Mouse (Mus musculus) forebrain, postnatal 0 days (tissue): ENCODE measurements around the gene Abcc2. TPM values are rescaled to one million over a fixed set of nuclear protein-coding genes. Genes with fewer than 3 reads are reported as not detected.

Source experiments
- ATAC-seq: fragments of 200-750 bp; cut with Nextera tagmentation; 2 replicates; pipeline ENCODE4 v1.8.0; 2017; ENCODE audit warnings: mild to moderate bottlenecking, moderate library complexity
- DNase-seq: peaks from one replicate; pipeline ENCODE4 v3.0.0-alpha.2; 2015
- H3K27ac ChIP-seq: fragments of 300-500 bp; sonication (generic); 2 replicates; pipeline ENCODE4 v1.5.1; 2014; ENCODE audit warnings: low read depth, mild to moderate bottlenecking, antibody characterized with exemption, low read length, moderate library complexity, mixed read lengths
- H3K27me3 ChIP-seq: fragments of 300-500 bp; sonication (generic); 2 replicates; pipeline ENCODE4 v1.6.1; 2014; ENCODE audit warnings: mild to moderate bottlenecking, low read length, mixed read lengths; ENCODE audit not compliant: insufficient read depth
- H3K36me3 ChIP-seq: fragments of 300-500 bp; sonication (generic); 2 replicates; pipeline ENCODE4 v1.6.1; 2014; ENCODE audit warnings: mild to moderate bottlenecking, moderate library complexity; ENCODE audit not compliant: insufficient read depth
- H3K4me1 ChIP-seq: fragments of 300-500 bp; sonication (generic); 2 replicates; pipeline ENCODE4 v1.6.1; 2014; ENCODE audit warnings: antibody characterized with exemption; ENCODE audit not compliant: insufficient read depth
- H3K4me2 ChIP-seq: fragments of 300-500 bp; sonication (generic); 2 replicates; pipeline ENCODE4 v1.6.1; 2014; ENCODE audit warnings: low read depth, mild to moderate bottlenecking, moderate library complexity
- H3K4me3 ChIP-seq: fragments of 300-500 bp; sonication (generic); 2 replicates; pipeline ENCODE4 v1.5.1; 2014; ENCODE audit warnings: low read depth, low read length, mixed read lengths
- H3K9ac ChIP-seq: fragments of 300-500 bp; sonication (generic); 2 replicates; pipeline ENCODE4 v1.6.1; 2014; ENCODE audit warnings: mild to moderate bottlenecking
- H3K9me3 ChIP-seq: fragments of 300-500 bp; sonication (generic); 2 replicates; pipeline ENCODE4 v1.6.1; 2016; ENCODE audit warnings: low read length
- CTCF ChIP-seq: sonication (generic); IDR thresholded peaks from 2 replicates; pipeline ENCODE4 v1.5.1; 2016; ENCODE audit warnings: antibody characterized with exemption, control low read depth, low read depth
- WGBS: fragments of 180-500 bp; shearing (Covaris S2); extraction: QIAGEN DNeasy Blood & Tissue Kit; methylation state at CpG from one replicate; pipeline ENCODE4 v1.1.7; 2014; 5-methylcytosine and 5-hydroxymethylcytosine counted together
- polyA plus RNA-seq: library from polyadenylated mRNA; unstranded; fragments of >200 nt; fragmentation: Nextera tagmentation; extraction: Ambion mirVana; gene quantifications from 2 replicates; pipeline ENCODE4 v1.2.1, GENCODE M21; 2015
- total RNA-seq: library from RNA; depleted of rRNA; stranded (reverse); fragments of >200 nt; gene quantifications from 2 replicates; pipeline ENCODE4 v1.2.3, GENCODE M21; 2014; rRNA removed

The Abcc2 gene
- total RNA-seq (0.15 TPM in 1 of 2 replicates, not detected in the other), polyA plus RNA-seq (0.02 and 0.03 TPM in 2 replicates)

DNA sequence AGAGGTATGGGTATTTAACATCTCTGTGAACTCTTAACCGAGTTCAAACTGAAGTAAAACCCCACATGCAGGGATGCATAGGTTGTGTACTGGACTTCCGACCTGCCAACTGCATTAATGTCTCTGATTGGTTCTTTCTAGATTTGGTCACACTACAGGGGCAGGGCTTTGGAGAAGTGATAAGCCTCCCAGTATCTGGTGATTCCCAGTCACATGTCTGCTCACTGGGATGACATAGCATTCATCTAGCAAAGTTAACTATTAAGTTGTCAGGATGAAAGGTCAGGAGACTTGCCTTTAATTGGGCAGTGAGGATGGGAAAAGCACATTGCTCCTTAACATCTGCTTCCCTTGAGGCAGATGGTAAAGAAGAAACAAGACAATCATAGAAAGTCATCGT lies at the start of gene Abcc2:
Gene Abcc2 (plus strand): TSS at position 213 of the 400 bp plus-strand sequence.
- no peak within 1 kb of the TSS for H3K9ac ChIP-seq
- no peaks in the 10 kb centered on the region for H3K9me3 ChIP-seq
- no peak within 1 kb of the TSS for H3K27ac ChIP-seq
- H3K4me3 ChIP-seq: no peak within 1 kb of the TSS
- ATAC-seq: no peak
- DNase-seq: no peak
- no peaks in the 10 kb centered on the region for H3K36me3 ChIP-seq
- 85% methylated on average over 3 of the region's 3 CpGs for WGBS
- no peak within 1 kb of the TSS for H3K4me2 ChIP-seq
- TF ChIP-seq CTCF: no peak
- H3K27me3 ChIP-seq: no peaks in the 10 kb centered on the region
- no peaks in the 10 kb centered on the region for H3K4me1 ChIP-seq

GRCm38 (mm10) chr19:43738409-43738808 lies 43.6 kb upstream of the Abcc2 start:
- Histone ChIP-seq H3K9ac (no peak overlapping the region), H3K27me3 (no peaks in the 10 kb centered on the region), H3K4me1 (no peaks in the 10 kb centered on the region), H3K36me3 (peaks cover 84% of the 10 kb centered on the region), H3K27ac (no peak overlapping the region), H3K4me3 (no peak overlapping the region), H3K4me2 (no peak overlapping the region), H3K9me3 (no peaks in the 10 kb centered on the region)
- no peak for DNase-seq
- WGBS: 97% methylated on average over 10 of the region's 10 CpGs
- TF ChIP-seq CTCF: no peak
- ATAC-seq: no peak

DNA sequence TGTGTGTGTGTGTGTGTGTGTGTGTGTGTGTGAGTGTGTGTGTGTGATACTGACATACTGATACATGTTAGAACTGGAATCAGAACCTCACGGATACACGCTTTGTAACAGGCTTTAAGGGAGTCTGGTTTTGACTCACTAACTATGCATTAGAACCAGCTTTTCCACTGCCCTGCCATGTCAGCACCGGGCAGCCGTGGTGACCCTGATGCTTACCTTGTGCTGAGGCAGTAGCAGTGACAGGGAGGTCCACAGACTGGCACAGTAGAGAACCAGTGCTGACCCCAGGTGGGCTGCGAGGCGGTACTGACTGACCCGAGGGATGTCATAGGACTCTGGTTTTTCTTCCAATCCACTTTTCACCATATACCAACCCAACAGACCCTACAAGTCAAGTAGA lies 38.6 kb upstream of the Abcc2 start:
- no peaks in the 10 kb centered on the region for H3K4me1 ChIP-seq
- no peak for DNase-seq
- no peak for TF ChIP-seq CTCF
- no peak overlapping the region for H3K4me3 ChIP-seq
- no peak for ATAC-seq
- H3K27me3 ChIP-seq: no peaks in the 10 kb centered on the region
- no peak overlapping the region for H3K27ac ChIP-seq
- H3K9me3 ChIP-seq: no peaks in the 10 kb centered on the region
- H3K9ac ChIP-seq: no peak overlapping the region
- 96% methylated on average over 7 of the region's 7 CpGs for WGBS
- no peak overlapping the region for H3K4me2 ChIP-seq
- peaks cover 79% of the 10 kb centered on the region for H3K36me3 ChIP-seq

DNA sequence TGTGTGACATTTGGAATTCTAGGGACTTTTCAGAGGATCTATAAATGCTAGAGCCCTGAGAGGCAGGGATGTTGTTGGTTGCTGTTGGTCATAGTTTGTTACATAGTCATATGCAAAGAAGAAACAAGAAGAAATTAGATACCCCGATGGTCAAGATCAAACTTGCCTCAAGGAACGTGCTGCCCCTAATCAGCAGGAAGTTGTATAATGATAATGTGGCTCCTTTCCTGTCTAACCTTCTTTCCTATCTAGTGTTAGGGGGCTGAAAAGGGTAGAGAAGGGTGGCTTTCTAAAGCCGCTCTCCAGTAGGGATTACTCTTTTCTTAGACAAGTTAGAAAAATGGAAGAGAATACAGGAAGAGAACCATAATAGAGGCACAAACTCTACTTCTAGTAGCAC lies 36.3 kb upstream of the Abcc2 start:
- Histone ChIP-seq H3K4me3 (no peak overlapping the region), H3K9me3 (no peaks in the 10 kb centered on the region), H3K36me3 (peaks cover 74% of the 10 kb centered on the region), H3K4me2 (no peak overlapping the region), H3K9ac (no peak overlapping the region), H3K4me1 (no peaks in the 10 kb centered on the region), H3K27me3 (no peaks in the 10 kb centered on the region), H3K27ac (no peak overlapping the region)
- over 99% methylated on average over 3 of the region's 3 CpGs for WGBS
- ATAC-seq (no peak), DNase-seq (no peak)
- no peak for TF ChIP-seq CTCF

DNA sequence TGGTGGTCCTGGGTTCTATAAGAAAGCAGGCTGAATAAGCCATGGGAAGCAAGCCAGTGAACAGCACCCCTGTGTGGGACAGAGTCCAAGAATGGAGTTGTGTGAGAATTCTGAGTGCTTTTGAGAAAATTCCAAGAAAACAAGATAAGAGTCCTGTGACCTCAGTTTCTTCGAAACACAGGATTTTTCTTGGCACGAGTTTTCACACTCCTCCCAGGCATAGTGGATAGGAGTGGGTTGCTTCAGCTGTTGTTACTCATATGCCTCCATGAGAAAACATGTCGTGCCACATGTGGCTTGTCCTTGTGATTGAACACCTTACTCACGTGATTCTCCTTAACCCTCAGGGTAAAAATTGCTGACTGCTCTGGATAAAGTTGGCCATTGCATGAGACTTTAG lies 34.1 kb upstream of the Abcc2 start:
- Histone ChIP-seq H3K36me3 (peaks cover 58% of the 10 kb centered on the region), H3K9ac (no peak overlapping the region), H3K4me2 (no peak overlapping the region), H3K27me3 (no peaks in the 10 kb centered on the region), H3K9me3 (no peaks in the 10 kb centered on the region), H3K4me1 (0 out of 2 replicates have a peak, but pooled peaks cover 4% of the 10 kb centered on the region), H3K27ac (no peak overlapping the region), H3K4me3 (no peak overlapping the region)
- ATAC-seq: no peak
- TF ChIP-seq CTCF: no peak
- 86% methylated on average over 4 of the region's 4 CpGs for WGBS
- no peak for DNase-seq

DNA sequence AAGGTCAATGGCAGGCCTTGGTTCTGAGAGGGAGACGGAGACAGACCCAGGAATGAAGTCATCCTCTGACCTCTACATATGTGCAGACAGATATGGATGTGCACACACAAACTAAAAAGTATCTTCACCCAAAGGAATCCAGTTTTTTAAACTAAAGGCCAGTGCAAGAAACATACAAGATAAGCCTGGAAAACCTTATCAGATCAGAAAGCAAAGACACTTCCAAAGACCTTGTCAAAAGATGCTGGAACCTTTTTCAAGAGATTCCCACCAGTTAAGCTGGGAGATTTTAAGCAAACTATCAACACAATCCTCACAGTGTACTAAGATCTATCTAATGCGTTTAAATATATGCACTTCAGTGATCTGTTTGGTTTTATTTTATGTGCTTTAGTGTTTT lies 32.0 kb upstream of the Abcc2 start:
- H3K4me3 ChIP-seq: no peak overlapping the region
- DNase-seq: no peak
- H3K9ac ChIP-seq: no peak overlapping the region
- no peak for ATAC-seq
- H3K36me3 ChIP-seq: peaks cover 49% of the 10 kb centered on the region
- no peak for TF ChIP-seq CTCF
- H3K4me2 ChIP-seq: no peak overlapping the region
- no peaks in the 10 kb centered on the region for H3K27me3 ChIP-seq
- WGBS: 95% methylated on average over 2 of the region's 2 CpGs
- no peaks in the 10 kb centered on the region for H3K9me3 ChIP-seq
- peaks cover 8% of the 10 kb centered on the region; the same call in 1 of the 2 replicates for H3K4me1 ChIP-seq
- H3K27ac ChIP-seq: no peak overlapping the region

DNA sequence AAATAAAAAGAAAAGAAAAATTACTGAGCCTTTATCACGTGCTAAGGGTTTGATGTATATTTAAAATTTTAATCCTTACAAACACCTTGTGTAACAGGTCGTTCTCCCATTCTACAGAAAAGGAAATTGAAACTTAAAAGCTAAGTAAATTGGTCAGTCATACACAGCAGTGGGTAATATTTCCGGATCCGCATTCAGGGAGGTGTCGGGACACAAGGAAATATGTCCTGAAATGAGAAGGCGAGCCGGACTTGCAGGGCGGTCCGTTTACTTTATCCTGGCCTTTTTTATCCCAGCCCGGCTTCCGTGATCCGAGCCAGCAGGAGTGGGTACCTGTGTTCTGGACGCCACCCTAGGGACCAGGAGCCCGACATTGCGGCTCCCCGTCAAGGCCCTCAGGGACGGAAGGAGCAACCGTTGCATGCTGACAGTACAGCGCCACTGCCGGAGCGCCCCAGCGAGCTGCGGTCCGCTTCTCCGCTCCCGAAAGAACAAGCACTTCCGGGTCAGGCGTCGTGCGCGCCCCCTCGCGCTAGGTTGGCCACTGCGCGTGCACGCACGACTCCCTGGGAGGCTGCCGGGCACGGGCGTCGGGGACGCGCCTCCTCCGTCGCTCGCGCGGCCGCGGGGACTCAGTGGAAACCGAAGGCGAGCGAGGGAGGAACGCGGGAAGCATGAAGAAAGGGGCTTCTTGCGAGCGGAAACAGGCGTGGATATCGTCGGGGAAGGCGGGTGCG lies 29.3 kb upstream of the Abcc2 start, which contains the start of the genes Cutc and Cox15:
Gene Cutc (plus strand): TSS at position 508 of the 737 bp plus-strand sequence.
Gene Cox15 (minus strand): TSS at position 512 of the 737 bp plus-strand sequence.
- 3% methylated on average over 62 of the region's 62 CpGs for WGBS
- H3K9ac ChIP-seq: peak within 1 kb of the TSS; percentile 73
- H3K27ac ChIP-seq: peak within 1 kb of the TSS; percentile 85
- TF ChIP-seq CTCF: peak; percentile 67
- no peaks in the 10 kb centered on the region for H3K9me3 ChIP-seq
- DNase-seq (peak; percentile 99), ATAC-seq (peak; percentile 95)
- peaks cover 8% of the 10 kb centered on the region; the same call in 1 of the 2 replicates for H3K4me1 ChIP-seq
- peaks cover 24% of the 10 kb centered on the region for H3K36me3 ChIP-seq
- peak within 1 kb of the TSS; percentile 49 for H3K4me3 ChIP-seq
- peak within 1 kb of the TSS; percentile 54 for H3K4me2 ChIP-seq
- H3K27me3 ChIP-seq: no peaks in the 10 kb centered on the region
